Mouse (Mus musculus) liver, embryonic 14.5 days (tissue): ENCODE results near the gene Nxf3.

Experiments used
- CTCF ChIP-seq: IDR thresholded peaks from 2 replicates; pipeline ENCODE4 v1.5.1; 2016; ENCODE audit warnings: antibody characterized with exemption, low read depth, control low read depth
- EP300 ChIP-seq: IDR thresholded peaks from 2 replicates; pipeline ENCODE4 v1.6.1; 2016; ENCODE audit warnings: antibody characterized with exemption, low read depth

DNA sequence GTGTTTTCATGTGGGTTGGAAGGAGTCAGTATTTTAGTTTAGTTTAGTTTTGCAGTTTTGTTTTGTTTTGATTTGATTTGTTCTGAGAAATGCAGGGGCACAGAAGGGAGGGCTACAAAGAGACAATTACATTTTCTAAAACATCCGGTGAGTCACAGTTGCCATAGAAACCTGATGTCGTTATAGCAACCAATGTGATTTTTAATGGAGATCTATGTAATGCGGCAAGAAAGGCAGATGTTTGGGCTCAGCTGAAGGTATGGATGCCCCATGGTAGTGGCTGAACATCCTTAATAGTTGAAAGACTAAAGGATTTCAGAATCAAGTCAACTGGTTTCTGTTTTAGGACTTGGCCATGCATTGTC lies 19.7 kb upstream of the Nxf3 start:
- TF ChIP-seq CTCF (no peak), EP300 (no peak)
